Mouse (Mus musculus) left cerebral cortex, adult 2 months (tissue): ENCODE data around the gene Amotl2. TPM values are rescaled to one million over a fixed set of nuclear protein-coding genes. Genes with fewer than 3 reads are reported as not detected.

Experiments used
- DNase-seq, 2 experiments: peaks; one replicate each; pipeline ENCODE4 v3.0.0; 2021 to 2022; ENCODE audit warnings: low spot score in 2 of 2, mixed read lengths in 1 of 2; ENCODE audit errors: extremely low spot score in 1 of 2
- H3K27ac ChIP-seq: fragments of 200-600 bp; 2 replicates; pipeline ENCODE4 v1.8.1; 2022
- H3K4me3 ChIP-seq: fragments of 200-600 bp; 2 replicates; pipeline ENCODE4 v1.8.1; 2022
- CTCF ChIP-seq: fragments of 200-600 bp; IDR thresholded peaks from 2 replicates; pipeline ENCODE4 v1.8.1; 2022; ENCODE audit warnings: antibody characterized with exemption, mild to moderate bottlenecking, moderate library complexity
- intact Hi-C: fragments of 180-260 bp; cut with DNase I; formaldehyde crosslinking; loops from one replicate; pipeline ENCODE4 v1.15.1; 2025
- total RNA-seq, 2 experiments: library from RNA; stranded (reverse); gene quantifications; 2 replicates each; pipeline ENCODE4 v1.2.3; 2021

Amotl2 gene
- total RNA-seq, 2 experiments from 2014 or later = 21.3 to 22.4 TPM

- peak overlapping the region; percentile 51 for H3K27ac ChIP-seq
- DNase-seq = no peak
- no peak for TF ChIP-seq CTCF
- H3K4me3 ChIP-seq = peak overlapping the region; percentile 75
- intact Hi-C loops = no loop called here
Observed at GRCm38 (mm10) chr9:102720567-102721167, 4.2 kb downstream of the Amotl2 start.

GRCm38 (mm10) chr9:102721406-102721978 is 5.0 kb downstream of the Amotl2 start:
- Histone ChIP-seq H3K27ac (no peak overlapping the region; the same call in 1 of the 2 replicates), H3K4me3 (peak overlapping the region; percentile 75; the same call in 1 of the 2 replicates)
- intact Hi-C loops = no loop called here
- TF ChIP-seq CTCF = no peak
- no peak for DNase-seq

GRCm38 (mm10) chr9:102722071-102722561 is 5.6 kb downstream of the Amotl2 start:
- Histone ChIP-seq H3K27ac (no peak overlapping the region; the same call in 1 of the 2 replicates), H3K4me3 (peak overlapping the region; percentile 16; the same call in 1 of the 2 replicates)
- intact Hi-C loops = no loop called here
- TF ChIP-seq CTCF = no peak
- DNase-seq = no peak

GRCm38 (mm10) chr9:102722750-102723149 is 6.3 kb downstream of the Amotl2 start:
- intact Hi-C loops = no loop called here
- Histone ChIP-seq H3K4me3 (no peak overlapping the region), H3K27ac (peak overlapping the region; percentile 77; the same call in 1 of the 2 replicates)
- no peak for DNase-seq
- no peak for TF ChIP-seq CTCF

GRCm38 (mm10) chr9:102723241-102723709 is 6.8 kb downstream of the Amotl2 start:
- intact Hi-C loops = no loop called here
- peak overlapping the region; percentile 77 for H3K27ac ChIP-seq
- TF ChIP-seq CTCF = no peak; the same call in 1 of the 2 replicates
- H3K4me3 ChIP-seq = no peak overlapping the region
- DNase-seq = no peak

- peak; percentile 47 to 74 for DNase-seq
- Histone ChIP-seq H3K27ac (peak overlapping the region; percentile 73), H3K4me3 (no peak overlapping the region)
- no peak for TF ChIP-seq CTCF
- intact Hi-C loops = no loop called here
Observed at GRCm38 (mm10) chr9:102723990-102724461, 7.6 kb downstream of the Amotl2 start.

- no peak for DNase-seq
- Histone ChIP-seq H3K4me3 (no peak overlapping the region), H3K27ac (peak overlapping the region; percentile 73)
- intact Hi-C loops = no loop called here
- TF ChIP-seq CTCF = no peak
Observed at GRCm38 (mm10) chr9:102724942-102725341, 8.5 kb downstream of the Amotl2 start.

- no peak; the same call in 1 of the 2 replicates for TF ChIP-seq CTCF
- Histone ChIP-seq H3K27ac (peak overlapping the region; percentile 73), H3K4me3 (0 out of 2 replicates have a peak overlapping the region, but pooled peaks have one; percentile 5)
- DNase-seq = peak; percentile 47 to 66
- intact Hi-C loops = loop anchor here (1.0 kb wide), 2 partner anchors 9 to 53 kb away; no protein-coding TSS in a partner anchor
Observed at GRCm38 (mm10) chr9:102725958-102726654, 9.6 kb downstream of the Amotl2 start.

- no peak for TF ChIP-seq CTCF
- intact Hi-C loops = loop anchor here (1.0 kb wide), 2 partner anchors 10 to 52 kb away; no protein-coding TSS in a partner anchor
- DNase-seq = no peak
- Histone ChIP-seq H3K27ac (peak overlapping the region; percentile 73), H3K4me3 (no peak overlapping the region)
Observed at GRCm38 (mm10) chr9:102726811-102727210, 10.3 kb downstream of the Amotl2 start.

- Histone ChIP-seq H3K27ac (no peak overlapping the region), H3K4me3 (no peak overlapping the region)
- DNase-seq = no peak
- intact Hi-C loops = no loop called here
- no peak for TF ChIP-seq CTCF
Observed at GRCm38 (mm10) chr9:102727662-102728468, 11.4 kb downstream of the Amotl2 start.

- H3K27ac ChIP-seq = no peak overlapping the region
Observed at GRCm38 (mm10) chr9:102728469-102728747, 11.9 kb downstream of the Amotl2 start.

More at GRCm38 (mm10) chr9:102728469-102728747, 11.9 kb downstream of the Amotl2 start:
- no peak for DNase-seq
- H3K4me3 ChIP-seq = no peak overlapping the region
- no peak for TF ChIP-seq CTCF
- intact Hi-C loops = no loop called here
